Comparison of ENCODE assay signal across 9 mouse cellular contexts in the genomic region with DNA sequence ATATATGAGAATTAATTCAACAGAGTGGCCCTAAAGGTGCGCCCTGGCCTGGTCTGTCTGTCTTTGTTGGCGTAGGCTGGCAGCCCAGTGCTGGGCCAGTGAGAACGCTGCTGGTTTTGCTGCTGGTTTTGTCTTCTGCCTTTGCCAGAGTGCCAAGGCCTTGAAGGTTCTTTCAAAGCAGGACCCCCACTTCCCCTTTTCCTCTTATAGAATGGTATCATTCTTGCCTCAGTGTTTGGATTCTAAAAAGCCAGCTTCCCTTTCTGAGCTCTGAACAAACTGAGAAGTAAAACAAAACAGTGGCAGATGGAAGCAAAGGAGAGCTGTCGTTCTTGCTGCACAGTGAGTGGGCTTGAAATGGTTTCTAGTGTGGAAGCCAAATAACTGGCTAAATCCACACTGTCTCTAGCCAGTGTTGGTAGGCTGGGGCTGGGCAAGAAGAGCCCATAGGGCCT.
A peak's percentile ranks its signal among the peaks of the same experiment; 100 is the strongest.
DNase-seq lines count a peak whose midpoint lies in the region; TF ChIP-seq lines count a peak whose summit lies in the region.
"Had no signal": no experiment of that assay in that cellular context is flagged by ENCODE, and none has a peak within 500 bp of the region (broad histone marks: within the 10 kb centered on the region; RNA-seq: fewer than 3 reads in every experiment).

No protein-coding gene starts in this region.

- intact Hi-C loops in gastrocnemius, adult 2 months (cut with DNase I), result no loop called here

- peak overlapping the region; percentile 97 for H3K27ac ChIP-seq in layer of hippocampus, adult 2 months
- no peak overlapping the region for H3K27ac ChIP-seq in gastrocnemius, adult 2 months
- H3K27ac ChIP-seq: limb, embryonic 15.5 days had no signal

- no peak for TF ChIP-seq CTCF in layer of hippocampus, adult 2 months (conservative IDR thresholded peaks at IDR 0.05)
- TF ChIP-seq CTCF in gastrocnemius, adult 2 months (IDR thresholded peaks at IDR 0.05), result no peak

- H3K4me3 ChIP-seq in layer of hippocampus, adult 2 months, result no peak overlapping the region
- H3K4me3 ChIP-seq in gastrocnemius, adult 2 months, result no peak overlapping the region
- H3K4me3 ChIP-seq: limb, embryonic 15.5 days had no signal

- peak; percentile 51 to 57 for DNase-seq in right cerebral cortex, adult 2 months (ENCODE audit: low spot score in 2 of 2)
- DNase-seq in right cerebral cortex, postnatal 14 days, result no peak
- DNase-seq in cerebellum, postnatal 10 days, result peak; percentile 58 to 62
- DNase-seq in layer of hippocampus, adult 2 months (ENCODE audit: low spot score in 2 of 2), result peak; percentile 52 to 80
- peak; percentile 22 for DNase-seq in right cerebral cortex, postnatal 25 days
- no peak for DNase-seq in ovary, adult 18-20 months (ENCODE audit: low spot score)
- DNase-seq in gastrocnemius, adult 2 months, result no peak
- DNase-seq in adrenal gland, adult 18-20 months (ENCODE audit: low spot score in 2 of 2), result no peak

Comparison
In these comparisons a context has a peak if more than half of its experiments do, and no peak if none do; other contexts are left out.
1. DNase-seq: peak in right cerebral cortex, adult 2 months (2 of 2), cerebellum, postnatal 10 days (2 of 2), layer of hippocampus, adult 2 months (2 of 2) and right cerebral cortex, postnatal 25 days (single experiment); none in right cerebral cortex, postnatal 14 days (single experiment), ovary, adult 18-20 months (single experiment), gastrocnemius, adult 2 months (single experiment) and adrenal gland, adult 18-20 months (0 of 2).